Mouse (Mus musculus) ovary, postnatal 10 days (tissue): ENCODE results near the gene Rnpep.
"Not testable (repeated sequence)": the region's sequence is repeated elsewhere in the genome, so short reads cannot be mapped to it uniquely, and the experiment has no call there.

Experiments used
- DNase-seq: peaks from one replicate; pipeline ENCODE4 v3.0.0; 2022; ENCODE audit warnings: low spot score

The Rnpep gene

DNA sequence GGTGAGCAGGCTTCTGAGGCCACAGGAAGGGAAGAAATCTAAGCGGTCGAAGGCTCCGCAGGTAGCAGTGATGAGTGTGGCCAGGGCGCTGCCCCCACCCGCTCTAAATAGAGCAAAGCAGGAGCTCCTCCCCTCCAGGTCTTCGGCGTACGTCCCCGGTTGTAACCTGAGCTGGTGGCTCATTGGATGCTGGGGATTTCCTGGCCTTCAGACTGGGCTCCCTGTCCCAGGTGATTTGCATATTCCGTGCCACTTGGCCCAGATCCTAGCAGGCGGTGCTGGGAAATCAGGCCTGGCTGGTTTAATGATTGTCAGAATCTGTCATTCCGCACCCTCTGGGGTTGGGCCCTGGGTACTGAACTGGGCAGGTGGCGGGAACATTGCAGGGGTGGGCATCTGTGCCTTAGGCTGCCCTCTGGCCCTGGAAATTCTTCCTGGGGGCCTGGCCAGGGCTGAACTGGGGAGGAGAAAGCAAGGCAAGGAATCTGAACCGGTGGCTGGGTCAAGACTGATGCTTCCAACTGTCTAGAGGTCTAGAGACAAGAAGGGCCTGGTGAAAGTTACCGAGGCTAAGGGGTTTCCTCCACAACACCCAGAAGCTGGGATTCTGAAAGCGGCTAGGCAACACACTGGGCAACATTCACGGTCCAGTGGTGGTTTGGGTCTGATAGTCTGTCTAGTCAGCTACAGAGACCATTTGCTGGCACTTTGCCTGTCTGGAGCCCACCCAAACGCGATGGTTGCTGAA is 25.3 kb downstream of the Rnpep start, which contains the start of gene Elf3:
Elf3 (minus strand) TSS at position 189 of the 748 bp plus-strand sequence.
- DNase-seq = no peak

DNA sequence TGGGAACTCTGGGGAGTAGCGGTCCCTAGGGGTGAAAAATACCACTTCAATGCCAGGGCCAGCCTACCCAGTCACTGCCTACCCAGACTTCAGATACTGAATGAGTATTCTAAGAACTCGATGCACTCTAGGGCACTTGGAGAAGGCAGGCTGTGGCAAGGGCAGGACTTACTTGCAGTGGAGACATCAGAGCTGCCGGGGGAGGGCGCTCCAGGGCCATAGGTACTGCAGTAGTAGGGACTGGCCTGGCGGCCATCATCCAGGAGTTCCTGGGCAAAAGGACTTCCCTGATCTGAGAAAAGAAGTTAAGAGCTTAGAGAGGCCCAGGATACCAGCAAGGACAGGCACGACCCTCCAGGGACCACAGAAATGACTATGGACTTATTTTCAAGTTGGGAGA is 27.6 kb downstream of the Rnpep start:
- DNase-seq = no peak

DNA sequence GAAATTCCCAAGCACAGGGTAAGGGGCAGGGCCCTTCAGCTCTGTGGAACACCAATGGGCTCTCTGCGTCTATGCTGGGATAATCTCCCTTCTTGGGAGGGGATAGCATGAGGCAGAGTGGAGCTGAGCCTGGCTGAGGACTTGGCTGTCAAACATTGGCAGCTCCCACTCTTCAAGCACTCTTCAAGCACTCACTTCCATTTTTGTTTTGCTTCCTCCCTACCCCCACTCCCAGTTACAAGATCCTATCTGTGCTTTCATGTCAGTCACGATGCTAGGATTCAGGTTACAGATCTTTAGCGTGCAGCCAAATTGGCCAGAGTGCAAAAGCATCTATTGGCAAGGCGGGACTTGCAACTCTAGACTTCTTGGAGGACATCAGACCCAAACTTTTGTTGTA is 31.0 kb downstream of the Rnpep start:
- DNase-seq = no peak

DNA sequence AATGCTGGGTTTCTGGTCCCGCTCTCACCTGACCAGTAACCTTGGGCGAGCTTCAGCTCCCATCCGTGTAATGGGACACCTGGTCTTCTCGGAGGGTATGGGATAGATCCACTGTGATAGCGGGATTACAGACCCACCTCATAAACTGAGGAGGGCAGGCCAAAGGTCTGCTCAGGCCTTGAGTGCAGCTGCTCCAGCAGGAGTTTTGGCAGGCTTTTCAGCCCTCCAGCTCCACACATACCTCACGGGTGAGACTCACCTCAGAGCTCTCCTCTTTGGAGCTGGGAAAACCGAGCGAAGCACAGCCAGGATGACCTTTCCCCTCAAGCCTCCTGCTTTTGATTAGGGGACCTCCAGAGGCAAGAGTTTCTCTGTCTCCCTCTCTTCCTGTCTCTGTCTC is 32.5 kb downstream of the Rnpep start:
- no peak for DNase-seq

DNA sequence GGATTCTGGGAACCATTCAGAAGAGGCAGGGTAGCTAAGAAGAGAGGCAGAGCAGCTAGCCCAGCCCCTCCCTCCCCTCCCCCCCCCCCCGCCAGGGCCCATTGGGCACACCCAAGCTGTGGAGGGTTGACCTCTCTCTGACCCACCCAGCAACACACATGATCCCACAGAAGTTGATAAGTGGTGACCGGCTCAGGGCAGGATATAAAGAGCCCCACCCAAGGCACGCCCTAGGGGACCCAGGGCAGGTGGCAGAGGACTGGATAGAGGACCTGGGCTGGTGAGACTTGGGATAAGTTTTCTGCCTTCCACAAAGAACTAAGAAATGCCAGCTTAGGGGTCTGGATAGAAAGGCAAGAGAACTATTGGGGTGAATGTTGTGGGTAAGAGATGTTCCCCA is 33.2 kb downstream of the Rnpep start:
- no peak for DNase-seq

DNA sequence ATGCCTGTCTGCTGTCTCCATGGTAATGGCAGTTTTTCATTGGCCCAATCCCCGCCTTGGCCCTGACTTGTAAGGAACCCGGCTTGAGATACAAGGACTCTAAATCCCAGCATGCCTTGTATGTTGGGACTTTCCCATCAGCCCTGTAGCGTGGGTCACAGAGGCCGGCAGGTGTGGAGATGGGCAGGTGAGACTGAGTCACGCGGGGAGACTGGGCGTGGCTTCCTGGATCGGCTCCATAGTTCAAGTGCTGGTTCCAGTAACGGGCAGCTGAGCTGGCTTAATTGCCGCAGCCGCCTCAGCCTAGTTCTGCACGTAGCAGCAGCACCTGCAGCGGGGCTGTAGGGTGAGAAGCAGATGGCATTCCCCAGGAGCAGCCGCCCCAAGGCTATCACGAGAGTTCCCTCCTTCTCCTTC is 35.4 kb downstream of the Rnpep start:
- no peak for DNase-seq

DNA sequence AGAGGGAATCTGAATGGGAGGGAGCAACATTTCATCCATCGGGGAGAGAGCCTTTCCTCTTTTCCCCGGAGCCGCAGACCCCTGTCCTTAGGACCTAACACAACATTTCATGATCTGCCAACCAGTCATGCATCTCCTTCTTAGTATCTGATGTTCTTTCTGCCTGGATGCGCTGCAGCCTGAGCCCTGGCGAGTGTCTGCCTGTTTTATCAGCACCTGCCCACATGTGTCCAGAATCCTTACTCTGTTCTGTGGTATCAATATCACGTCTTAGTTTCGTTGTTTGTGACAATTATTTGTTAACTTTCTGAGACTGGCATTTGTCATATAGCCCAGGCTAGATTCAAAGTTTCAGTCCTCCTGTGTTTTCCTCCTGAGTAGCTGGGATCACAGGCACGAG is 39.9 kb downstream of the Rnpep start:
- no peak for DNase-seq

DNA sequence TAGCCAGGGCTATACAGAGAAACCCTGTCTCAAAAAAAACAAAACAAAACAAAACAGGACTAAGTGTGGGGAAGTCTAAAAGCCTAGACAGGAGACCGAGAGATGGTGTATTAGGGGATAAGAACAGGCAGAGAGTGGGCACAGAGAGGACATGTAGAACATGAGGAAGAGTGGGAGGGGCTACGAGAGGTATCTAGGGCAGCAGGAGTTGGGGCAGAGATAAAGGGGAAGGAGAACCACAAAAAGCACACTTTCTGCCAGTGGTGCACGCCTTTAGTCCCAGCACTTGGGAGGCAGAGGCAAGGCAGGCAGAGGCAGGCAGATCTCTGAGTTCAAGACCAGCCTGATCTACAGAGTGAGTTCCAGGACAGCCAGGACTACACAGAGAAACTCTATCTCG is 43.7 kb downstream of the Rnpep start:
- not testable (repeated sequence) for DNase-seq

DNA sequence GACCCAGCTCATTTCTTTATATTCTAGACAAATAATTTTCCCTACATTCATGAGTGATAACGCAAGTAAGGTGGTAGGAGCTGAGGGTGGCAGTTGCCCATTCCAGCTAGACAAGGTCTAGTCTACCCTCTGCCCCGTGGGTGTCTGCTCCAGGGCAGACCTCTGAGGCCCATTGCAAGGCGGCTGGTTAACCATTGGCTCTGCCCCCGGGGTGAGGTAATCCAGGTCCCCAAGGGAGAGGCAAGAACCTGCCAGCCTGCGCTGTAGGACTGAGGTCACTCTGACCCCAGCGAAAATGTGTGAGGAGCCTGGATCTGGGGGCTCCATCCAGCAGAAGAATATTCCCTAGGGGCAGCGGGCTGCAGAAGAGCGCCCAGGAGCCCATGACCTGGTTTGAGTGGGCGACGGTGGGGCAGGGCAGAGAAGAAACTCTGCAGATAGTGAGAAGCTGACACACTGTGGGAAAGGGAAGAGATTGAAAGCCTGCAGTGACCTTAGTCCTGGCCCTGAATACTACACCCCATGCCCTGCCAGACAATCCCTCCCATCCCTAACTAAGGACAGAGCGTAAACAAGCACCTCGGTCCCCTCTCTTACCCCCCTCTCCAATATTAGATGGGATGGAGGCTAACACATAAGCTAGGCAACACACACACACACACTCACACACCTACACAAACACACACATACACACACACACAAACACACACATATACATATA is 46.6 kb downstream of the Rnpep start:
- DNase-seq = no peak

DNA sequence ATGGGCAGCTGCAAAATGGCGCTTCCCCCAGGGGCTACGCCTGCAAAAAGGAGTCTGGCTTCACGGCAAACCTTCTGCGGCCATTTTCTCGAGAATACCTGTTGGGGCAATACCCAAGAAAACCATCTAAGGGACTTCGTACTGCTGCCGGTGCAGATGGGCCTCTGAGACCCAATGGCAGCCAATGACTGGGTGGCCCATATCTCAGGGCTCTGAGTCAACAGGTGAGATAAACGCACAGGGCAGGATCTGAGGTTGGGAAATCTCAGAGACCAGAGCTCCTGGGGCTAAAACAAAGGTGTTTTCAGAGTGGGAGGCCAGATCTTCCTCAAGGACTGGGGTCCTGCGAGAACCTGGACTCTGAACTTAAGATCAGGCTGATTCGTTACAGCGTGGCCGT is 49.1 kb downstream of the Rnpep start:
- DNase-seq = no peak

DNA sequence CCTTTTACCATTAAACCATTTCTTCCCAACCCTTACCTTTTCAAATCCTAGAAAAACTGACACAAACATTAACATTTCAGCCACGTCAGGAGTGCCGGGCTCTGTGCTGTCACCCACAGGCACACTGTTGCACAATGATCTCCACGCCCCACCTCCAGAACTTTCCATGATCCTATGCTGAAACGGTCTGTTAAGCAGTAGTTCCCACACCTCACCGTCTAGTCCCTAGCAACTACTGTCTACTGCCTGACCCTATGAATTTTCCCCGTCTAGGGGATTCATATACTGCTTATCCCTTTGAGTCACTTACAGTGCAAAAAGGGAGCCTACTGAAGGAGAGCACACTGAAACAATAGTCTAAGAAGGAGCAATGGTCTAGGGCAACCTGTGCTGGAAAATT is 49.9 kb downstream of the Rnpep start:
- no peak for DNase-seq

DNA sequence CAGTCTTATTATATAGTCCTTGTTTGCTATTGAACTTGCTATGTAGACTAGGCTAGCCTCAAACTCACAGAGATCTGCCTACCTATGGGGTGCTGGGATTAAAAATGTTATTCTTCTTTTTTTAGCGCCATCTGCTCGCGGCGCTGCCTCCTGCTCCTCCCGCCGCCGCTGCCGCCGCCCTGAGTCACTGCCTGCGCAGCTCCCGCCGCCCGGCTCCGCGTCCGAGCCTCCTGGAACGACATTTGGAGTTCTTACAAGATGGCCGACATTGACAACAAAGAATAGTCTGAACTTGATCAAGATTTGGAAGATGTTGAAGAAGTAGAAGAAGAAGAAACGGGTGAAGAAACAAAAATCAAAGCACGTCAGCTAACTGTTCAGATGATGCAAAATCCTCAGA is 52.0 kb downstream of the Rnpep start:
- DNase-seq = not testable (repeated sequence)

DNA sequence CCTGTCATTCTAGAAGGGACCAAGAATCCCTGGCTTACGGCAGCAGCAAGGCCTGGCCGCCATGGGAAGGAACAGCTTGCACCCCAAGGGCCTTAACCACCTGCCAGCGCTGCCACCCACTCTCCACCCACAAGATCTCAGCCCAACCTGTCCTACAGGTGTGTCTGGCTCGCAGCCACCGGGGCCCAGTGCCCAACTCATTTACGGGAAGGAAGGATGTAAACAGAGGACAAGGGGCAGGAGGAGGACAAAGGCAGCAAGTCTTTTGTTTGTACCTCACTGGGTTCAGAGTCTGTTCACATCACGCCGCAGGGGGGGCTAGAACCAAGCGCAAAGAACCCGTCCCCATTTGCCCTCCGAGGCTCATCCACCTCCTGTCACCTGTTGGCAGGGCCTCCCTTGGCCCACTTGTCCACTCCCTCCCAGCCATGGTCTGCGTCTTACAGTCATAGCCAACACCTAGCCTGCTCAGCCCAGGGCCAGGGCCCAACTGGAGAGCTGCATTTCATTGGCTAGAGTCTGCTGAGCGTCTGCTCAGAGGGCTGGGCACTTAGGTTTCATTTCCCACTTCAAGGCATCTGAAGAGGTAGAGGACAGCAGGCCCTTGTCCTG is 56.4 kb downstream of the Rnpep start:
- DNase-seq = peak; percentile 33

DNA sequence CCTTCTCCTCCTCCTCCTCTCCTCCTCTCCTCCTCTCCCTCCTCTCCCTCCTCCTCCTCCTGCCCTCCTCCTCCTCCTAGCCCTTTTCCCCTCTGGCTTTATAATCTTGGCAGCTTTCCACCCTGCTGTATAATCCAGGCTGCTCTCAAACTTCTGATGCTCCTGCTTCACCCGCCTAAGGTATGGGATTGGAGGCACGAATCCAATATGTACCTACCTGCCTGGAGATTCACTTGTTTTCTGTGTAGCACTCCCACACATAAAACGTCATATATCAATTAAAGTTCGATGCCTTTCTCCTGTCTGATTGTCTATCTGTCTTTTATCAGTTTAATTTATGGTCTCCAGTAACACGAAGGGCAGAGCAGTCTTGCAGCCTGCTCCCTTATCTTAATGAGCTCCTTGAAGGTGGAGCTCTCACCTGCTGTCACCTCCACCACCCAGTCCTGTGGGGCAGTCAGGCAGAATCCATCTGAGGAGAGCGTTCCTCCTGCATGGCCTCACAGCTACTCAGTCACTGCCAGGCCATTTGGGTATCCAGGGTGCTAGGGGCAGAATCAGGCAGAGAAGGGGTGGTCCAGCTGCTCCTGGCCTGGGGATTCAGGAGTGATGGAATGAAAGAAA is 58.8 kb downstream of the Rnpep start:
- DNase-seq = no peak

DNA sequence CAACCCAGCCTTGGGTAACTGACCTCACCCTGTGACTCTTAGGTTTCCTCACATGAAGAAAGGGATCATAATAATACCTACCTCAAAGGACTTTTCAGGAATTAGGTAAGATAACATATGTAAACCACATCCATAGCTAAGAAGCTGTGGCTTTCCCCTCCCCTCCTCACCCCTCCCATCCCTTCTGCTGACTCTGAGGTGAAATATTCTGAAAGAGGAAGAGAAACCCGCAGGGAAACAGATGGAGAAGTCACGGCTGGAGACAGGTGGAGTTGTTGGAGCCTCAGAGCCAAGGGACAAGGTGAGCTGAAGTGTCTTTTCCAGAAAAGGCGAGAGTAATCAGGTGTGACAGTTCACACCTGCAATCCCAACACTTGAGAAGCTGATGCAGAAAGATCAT is 59.7 kb downstream of the Rnpep start:
- DNase-seq = no peak

DNA sequence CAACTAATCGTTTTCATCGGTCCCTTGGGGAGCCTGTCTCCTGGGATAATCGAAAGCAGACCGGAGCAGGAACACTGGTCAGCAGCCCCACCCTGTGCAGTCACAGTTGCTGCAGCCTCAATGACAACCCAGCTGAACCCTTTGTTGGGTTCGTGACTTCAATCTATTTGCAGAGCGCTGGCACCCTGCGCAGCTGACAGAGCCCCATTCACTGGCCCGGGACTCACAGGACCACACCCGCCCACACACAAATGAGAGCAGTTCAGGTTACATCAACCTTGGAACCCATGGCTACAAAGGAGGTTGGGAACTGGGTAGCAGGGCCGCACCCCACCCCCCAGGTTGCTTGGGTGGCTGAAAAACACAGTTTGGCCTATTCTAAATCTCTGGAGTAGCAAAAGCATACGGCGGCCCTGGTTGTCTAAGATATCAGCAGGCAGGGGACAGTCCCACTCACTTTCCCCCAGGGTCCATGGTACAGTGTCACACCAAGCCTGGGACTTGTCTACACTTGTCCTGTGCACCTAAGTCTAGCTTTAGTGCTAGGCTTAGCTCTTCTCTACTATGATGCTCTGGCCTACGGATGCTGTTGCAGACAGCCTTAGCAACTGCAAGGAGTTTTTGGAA is 66.2 kb downstream of the Rnpep start:
- no peak for DNase-seq

DNA sequence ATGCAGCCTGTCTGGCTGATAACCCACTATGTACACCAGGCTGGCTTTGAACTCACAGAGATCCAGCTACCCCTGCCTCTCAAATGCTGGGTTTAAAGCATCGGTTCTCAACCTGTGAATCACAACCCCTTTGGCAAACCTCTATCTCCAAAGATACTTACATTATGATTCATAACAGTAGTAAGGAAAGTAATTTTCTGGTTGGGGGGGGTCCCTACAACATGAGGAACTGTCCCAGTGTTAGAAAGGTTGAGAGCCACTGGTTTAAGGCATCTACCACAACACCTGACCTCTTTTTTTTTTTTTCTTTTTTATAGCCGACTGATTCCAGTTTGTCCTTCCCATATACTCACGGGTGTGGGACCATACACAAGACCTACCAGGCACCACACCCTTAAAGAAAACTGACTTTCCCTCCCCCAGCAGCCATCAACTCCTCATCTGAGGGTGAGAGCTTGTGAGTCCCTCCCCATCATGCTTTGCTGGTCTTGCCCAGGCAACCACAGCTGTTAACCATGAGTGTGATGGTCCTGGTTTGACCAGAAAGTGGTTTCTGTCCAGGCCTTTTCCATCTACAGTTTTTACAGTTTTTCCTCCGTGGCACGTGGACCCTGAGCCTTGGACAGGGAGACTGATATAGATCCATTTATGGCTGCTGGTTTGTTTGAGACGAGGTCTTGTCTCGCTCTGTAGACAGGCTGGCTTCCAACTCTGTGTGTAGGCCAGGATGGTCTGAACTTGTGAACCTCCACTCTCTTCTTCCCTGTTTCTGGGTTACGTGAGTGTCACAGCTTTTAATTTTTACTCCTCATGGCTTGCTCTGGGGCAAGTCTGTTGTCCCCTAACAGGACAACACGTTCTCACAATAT is 69.9 kb downstream of the Rnpep start:
- DNase-seq = no peak
